Mouse (Mus musculus): ENCODE measurements around the gene Cmya5. TPM values are rescaled to one million over a fixed set of nuclear protein-coding genes. Genes with fewer than 3 reads are reported as not detected.
"Not testable (repeated sequence)": the region's sequence is repeated elsewhere in the genome, so short reads cannot be mapped to it uniquely, and the experiment has no call there.

The Cmya5 gene
- polyA plus RNA-seq, 1 experiment from 2014 or later = 0.04 TPM

DNA sequence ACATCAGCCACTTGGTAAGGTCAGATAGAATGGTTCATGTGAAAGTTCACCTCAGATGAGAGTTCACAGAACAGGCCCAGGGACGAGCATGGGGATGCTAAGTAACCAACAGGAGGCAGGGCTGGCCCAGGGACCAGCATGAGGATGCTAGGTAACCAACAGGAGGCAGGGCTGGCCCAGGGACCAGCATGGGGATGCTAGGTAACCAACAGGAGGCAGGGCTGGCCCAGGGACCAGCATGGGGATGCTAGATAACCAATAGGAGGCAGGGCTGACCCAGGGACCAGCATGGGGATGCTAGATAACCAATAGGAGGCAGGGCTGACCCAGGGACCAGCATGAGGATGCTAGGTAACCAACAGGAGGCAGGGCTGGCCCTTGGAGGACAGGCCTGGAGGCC, 62.2 kb downstream of the Cmya5 start:
- not testable (repeated sequence) for H3K4me3 ChIP-seq (ENCODE audit: low read depth, low read length); H3K27me3 ChIP-seq (ENCODE audit: control insufficient read depth, insufficient read depth, low read length); H3K9ac ChIP-seq (ENCODE audit: low read length); H3K4me1 ChIP-seq (ENCODE audit: control insufficient read depth, insufficient read depth, low read length); H3K9me3 ChIP-seq (ENCODE audit: control insufficient read depth, low read length); DNase-seq (ENCODE audit: low spot score, missing footprints); ATAC-seq (ENCODE audit: low FRiP score); H3K27ac ChIP-seq (ENCODE audit: low read depth, low read length); H3K36me3 ChIP-seq (ENCODE audit: control insufficient read depth, insufficient read depth, low read length); H3K4me2 ChIP-seq
- 78% methylated on average over 1 of the region's 1 CpGs for WGBS

DNA sequence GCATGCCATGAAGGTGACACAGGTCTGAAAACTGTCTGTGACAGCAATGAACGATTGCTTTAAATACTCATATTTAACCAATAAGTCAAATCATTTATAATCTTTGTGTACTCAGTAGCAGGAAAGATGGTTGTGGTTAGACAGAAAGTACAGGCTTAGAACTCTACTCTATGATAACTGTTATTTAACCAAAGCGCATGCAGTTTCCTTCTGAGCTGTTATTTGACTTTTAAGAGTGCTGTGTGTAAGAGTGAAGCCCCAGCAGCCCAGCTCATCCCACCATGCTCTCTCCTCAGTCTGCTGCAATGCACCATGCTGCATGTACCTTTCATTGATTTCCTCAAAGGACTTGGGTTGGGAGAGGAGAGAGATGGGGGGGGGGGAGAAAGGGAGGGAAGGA, 63.7 kb downstream of the Cmya5 start:
- Histone ChIP-seq H3K4me2 (no peak overlapping the region), H3K27me3 (ENCODE audit: control insufficient read depth, insufficient read depth, low read length) (no peaks in the 10 kb centered on the region), H3K4me1 (ENCODE audit: control insufficient read depth, insufficient read depth, low read length) (no peaks in the 10 kb centered on the region), H3K36me3 (ENCODE audit: control insufficient read depth, insufficient read depth, low read length) (no peaks in the 10 kb centered on the region), H3K4me3 (ENCODE audit: low read depth, low read length) (no peak overlapping the region), H3K9ac (ENCODE audit: low read length) (no peak overlapping the region), H3K27ac (ENCODE audit: low read depth, low read length) (no peak overlapping the region), H3K9me3 (ENCODE audit: control insufficient read depth, low read length) (peaks cover 6% of the 10 kb centered on the region; the same call in 1 of the 2 replicates)
- ATAC-seq (ENCODE audit: low FRiP score) = no peak
- WGBS = 93% methylated on average over 2 of the region's 2 CpGs
- DNase-seq (ENCODE audit: low spot score, missing footprints) = no peak

DNA sequence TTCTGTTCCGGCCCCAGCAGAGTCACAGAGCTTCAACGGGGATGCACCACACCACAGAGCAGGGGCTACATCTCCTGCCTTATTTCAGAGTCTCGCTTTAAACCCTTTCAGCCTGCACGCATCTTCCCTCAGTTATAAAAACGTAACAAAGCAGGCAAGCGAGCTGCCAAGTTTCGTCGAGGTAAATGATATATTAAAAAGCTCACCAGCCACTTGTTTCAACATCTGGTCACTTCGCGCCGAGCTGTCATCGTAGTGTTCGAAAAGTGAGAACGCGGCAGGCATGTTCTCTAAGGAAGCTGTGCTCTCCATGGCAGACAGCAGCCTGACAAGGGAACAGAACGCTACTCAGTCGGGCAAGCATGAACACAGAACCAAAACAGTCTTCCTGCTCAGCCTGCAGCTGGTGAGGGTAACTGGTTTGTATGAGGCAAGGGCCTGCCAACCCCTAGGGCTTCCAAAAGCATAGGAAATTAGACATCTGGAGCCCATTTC, 70.3 kb downstream of the Cmya5 start:
- Histone ChIP-seq H3K4me1 (ENCODE audit: control insufficient read depth, insufficient read depth, low read length) (0 out of 2 replicates have a peak, but pooled peaks cover 2% of the 10 kb centered on the region), H3K9ac (ENCODE audit: low read length) (no peak overlapping the region), H3K36me3 (ENCODE audit: control insufficient read depth, insufficient read depth, low read length) (no peaks in the 10 kb centered on the region), H3K4me2 (no peak overlapping the region), H3K27ac (ENCODE audit: low read depth, low read length) (no peak overlapping the region), H3K4me3 (ENCODE audit: low read depth, low read length) (no peak overlapping the region), H3K27me3 (ENCODE audit: control insufficient read depth, insufficient read depth, low read length) (no peaks in the 10 kb centered on the region), H3K9me3 (ENCODE audit: control insufficient read depth, low read length) (peaks cover 6% of the 10 kb centered on the region; the same call in 1 of the 2 replicates)
- DNase-seq (ENCODE audit: low spot score, missing footprints) = peak; percentile 65
- no peak for ATAC-seq (ENCODE audit: low FRiP score)
- 78% methylated on average over 17 of the region's 17 CpGs for WGBS

DNA sequence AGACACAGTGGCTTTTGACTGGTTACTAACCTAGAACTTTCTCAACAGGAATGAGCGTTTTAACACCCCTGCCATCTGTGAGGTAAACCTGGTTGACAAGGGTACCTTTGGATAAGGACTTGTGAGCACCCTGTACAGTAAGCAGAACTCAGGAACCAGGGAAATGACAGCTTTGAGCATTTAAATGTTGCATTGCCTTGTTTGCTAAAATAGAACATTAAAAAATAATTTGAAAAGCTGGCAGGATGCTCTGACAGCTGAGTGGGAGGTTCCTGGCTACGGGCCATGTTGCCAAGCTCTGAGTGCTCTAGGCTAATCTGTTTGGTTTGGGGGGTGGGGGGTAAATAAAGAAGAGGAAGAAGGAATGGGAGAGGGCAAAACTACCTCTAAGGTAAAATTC, 70.9 kb downstream of the Cmya5 start:
- no peak overlapping the region for H3K9ac ChIP-seq (ENCODE audit: low read length)
- no peak overlapping the region for H3K4me3 ChIP-seq (ENCODE audit: low read depth, low read length)
- H3K36me3 ChIP-seq (ENCODE audit: control insufficient read depth, insufficient read depth, low read length) = no peaks in the 10 kb centered on the region
- no peak for ATAC-seq (ENCODE audit: low FRiP score)
- H3K4me1 ChIP-seq (ENCODE audit: control insufficient read depth, insufficient read depth, low read length) = 0 out of 2 replicates have a peak, but pooled peaks cover 2% of the 10 kb centered on the region
- no peaks in the 10 kb centered on the region for H3K27me3 ChIP-seq (ENCODE audit: control insufficient read depth, insufficient read depth, low read length)
- 50% methylated on average over 2 of the region's 2 CpGs for WGBS
- no peak overlapping the region for H3K4me2 ChIP-seq
- no peak overlapping the region for H3K27ac ChIP-seq (ENCODE audit: low read depth, low read length)
- peaks cover 6% of the 10 kb centered on the region; the same call in 1 of the 2 replicates for H3K9me3 ChIP-seq (ENCODE audit: control insufficient read depth, low read length)
- DNase-seq (ENCODE audit: low spot score, missing footprints) = no peak

DNA sequence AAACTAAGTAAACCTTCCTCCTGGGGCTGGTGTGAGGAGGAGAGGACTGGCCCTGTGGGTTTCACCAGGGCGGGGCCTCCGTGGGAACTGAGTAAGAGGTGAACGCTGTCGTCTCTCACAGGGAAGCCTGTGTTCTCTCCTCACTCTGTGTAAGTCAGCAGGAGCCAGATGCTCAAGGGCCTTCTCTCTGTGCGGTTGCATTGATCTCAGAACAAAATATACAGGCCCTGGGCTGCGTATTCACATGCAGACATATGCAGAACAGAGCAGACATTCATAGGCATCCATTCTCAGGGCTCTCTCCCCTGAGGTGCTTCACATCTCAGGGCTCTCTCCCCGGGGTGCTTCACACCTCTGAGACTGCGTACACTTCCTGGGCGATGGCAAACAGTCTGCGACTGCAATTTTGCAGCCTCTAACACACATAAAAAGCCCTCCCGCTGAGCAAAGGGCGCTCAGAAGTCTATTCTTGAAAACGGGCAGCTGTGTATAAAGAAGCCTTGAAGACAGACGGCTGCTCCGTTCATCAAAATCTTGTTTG, 71.6 kb downstream of the Cmya5 start:
- H3K4me3 ChIP-seq (ENCODE audit: low read depth, low read length) = no peak overlapping the region
- H3K4me2 ChIP-seq = no peak overlapping the region
- H3K9ac ChIP-seq (ENCODE audit: low read length) = no peak overlapping the region
- no peaks in the 10 kb centered on the region for H3K36me3 ChIP-seq (ENCODE audit: control insufficient read depth, insufficient read depth, low read length)
- ATAC-seq (ENCODE audit: low FRiP score) (peak; percentile 67; the same call in 1 of the 2 replicates), DNase-seq (ENCODE audit: low spot score, missing footprints) (peak; percentile 83)
- H3K4me1 ChIP-seq (ENCODE audit: control insufficient read depth, insufficient read depth, low read length) = 0 out of 2 replicates have a peak, but pooled peaks cover 2% of the 10 kb centered on the region
- peaks cover 6% of the 10 kb centered on the region; the same call in 1 of the 2 replicates for H3K9me3 ChIP-seq (ENCODE audit: control insufficient read depth, low read length)
- WGBS = 19% methylated on average over 15 of the region's 15 CpGs
- no peaks in the 10 kb centered on the region for H3K27me3 ChIP-seq (ENCODE audit: control insufficient read depth, insufficient read depth, low read length)
- H3K27ac ChIP-seq (ENCODE audit: low read depth, low read length) = no peak overlapping the region; the same call in 1 of the 2 replicates

DNA sequence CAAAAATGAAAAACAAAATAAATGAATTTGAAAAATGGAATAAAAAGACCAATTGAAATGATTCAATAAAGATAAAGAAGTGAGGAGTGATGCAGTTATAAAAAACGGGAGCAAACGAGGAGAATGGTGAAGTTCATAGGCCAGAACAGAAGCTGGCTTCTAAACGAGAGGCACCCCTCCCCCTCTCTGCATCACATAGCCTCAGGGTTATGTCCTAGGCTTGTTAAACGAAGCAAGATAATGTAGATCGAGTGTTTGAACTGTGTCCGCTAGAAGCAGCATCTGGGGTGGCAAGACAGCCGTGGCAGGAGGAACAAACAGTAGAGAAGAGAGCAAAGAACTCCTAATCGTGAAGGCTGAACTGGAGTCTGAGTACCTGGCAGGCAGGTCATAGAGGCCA, 74.1 kb downstream of the Cmya5 start:
- Histone ChIP-seq H3K4me3 (ENCODE audit: low read depth, low read length) (no peak overlapping the region), H3K27me3 (ENCODE audit: control insufficient read depth, insufficient read depth, low read length) (no peaks in the 10 kb centered on the region), H3K4me1 (ENCODE audit: control insufficient read depth, insufficient read depth, low read length) (0 out of 2 replicates have a peak, but pooled peaks cover 2% of the 10 kb centered on the region), H3K36me3 (ENCODE audit: control insufficient read depth, insufficient read depth, low read length) (no peaks in the 10 kb centered on the region), H3K9me3 (ENCODE audit: control insufficient read depth, low read length) (no peaks in the 10 kb centered on the region), H3K4me2 (no peak overlapping the region), H3K9ac (ENCODE audit: low read length) (no peak overlapping the region), H3K27ac (ENCODE audit: low read depth, low read length) (no peak overlapping the region)
- peak; percentile 77 for DNase-seq (ENCODE audit: low spot score, missing footprints)
- 67% methylated on average over 8 of the region's 8 CpGs for WGBS
- ATAC-seq (ENCODE audit: low FRiP score) = no peak

DNA sequence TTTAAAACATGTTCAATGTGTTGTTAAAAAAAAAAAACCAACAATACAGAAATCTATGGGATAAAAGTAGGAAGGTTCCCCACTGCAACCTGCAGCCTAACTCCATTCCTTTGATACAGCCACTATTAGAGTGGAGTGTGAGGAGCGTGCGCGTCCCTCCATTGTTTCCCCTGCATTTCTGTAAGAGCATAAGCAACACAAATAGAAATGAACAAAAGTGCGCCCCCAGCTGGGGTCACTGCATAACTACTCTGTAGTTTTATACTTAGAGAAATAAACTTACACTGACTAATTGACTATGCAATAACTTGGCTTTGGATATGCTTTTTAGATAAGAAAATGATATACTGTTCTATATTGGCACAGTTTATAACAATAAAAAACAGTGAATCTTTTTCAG, 75.0 kb downstream of the Cmya5 start:
- Histone ChIP-seq H3K4me2 (no peak overlapping the region), H3K27ac (ENCODE audit: low read depth, low read length) (no peak overlapping the region), H3K27me3 (ENCODE audit: control insufficient read depth, insufficient read depth, low read length) (no peaks in the 10 kb centered on the region), H3K36me3 (ENCODE audit: control insufficient read depth, insufficient read depth, low read length) (no peaks in the 10 kb centered on the region), H3K9ac (ENCODE audit: low read length) (no peak overlapping the region), H3K4me1 (ENCODE audit: control insufficient read depth, insufficient read depth, low read length) (0 out of 2 replicates have a peak, but pooled peaks cover 2% of the 10 kb centered on the region), H3K9me3 (ENCODE audit: control insufficient read depth, low read length) (no peaks in the 10 kb centered on the region), H3K4me3 (ENCODE audit: low read depth, low read length) (no peak overlapping the region)
- ATAC-seq (ENCODE audit: low FRiP score) (no peak), DNase-seq (ENCODE audit: low spot score, missing footprints) (peak; percentile 74)
- WGBS = 59% methylated on average over 4 of the region's 4 CpGs

DNA sequence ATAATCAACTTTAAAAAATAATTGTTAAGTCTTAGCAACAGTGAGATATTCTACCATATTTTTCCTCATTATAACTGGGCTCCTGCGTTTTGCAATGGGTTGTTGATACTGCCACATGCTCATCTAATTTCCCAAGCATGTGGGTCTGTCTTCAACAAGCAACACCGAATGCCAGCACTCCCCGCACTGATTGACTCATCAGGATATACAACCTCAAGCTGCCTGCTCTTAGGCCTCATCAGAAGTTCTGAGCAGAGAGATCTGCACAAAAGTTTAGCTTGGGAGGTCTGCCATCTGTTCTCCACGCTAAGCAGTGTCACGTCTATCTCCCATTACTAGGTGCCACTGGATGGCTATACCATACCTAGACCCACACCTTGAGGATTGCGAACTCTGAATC, 76.2 kb downstream of the Cmya5 start:
- Histone ChIP-seq H3K9me3 (ENCODE audit: control insufficient read depth, low read length) (no peaks in the 10 kb centered on the region), H3K4me3 (ENCODE audit: low read depth, low read length) (no peak overlapping the region), H3K36me3 (ENCODE audit: control insufficient read depth, insufficient read depth, low read length) (no peaks in the 10 kb centered on the region), H3K4me2 (no peak overlapping the region), H3K4me1 (ENCODE audit: control insufficient read depth, insufficient read depth, low read length) (0 out of 2 replicates have a peak, but pooled peaks cover 2% of the 10 kb centered on the region), H3K9ac (ENCODE audit: low read length) (no peak overlapping the region), H3K27me3 (ENCODE audit: control insufficient read depth, insufficient read depth, low read length) (no peaks in the 10 kb centered on the region), H3K27ac (ENCODE audit: low read depth, low read length) (no peak overlapping the region)
- DNase-seq (ENCODE audit: low spot score, missing footprints) (no peak), ATAC-seq (ENCODE audit: low FRiP score) (no peak)
- 86% methylated on average over 6 of the region's 6 CpGs for WGBS

DNA sequence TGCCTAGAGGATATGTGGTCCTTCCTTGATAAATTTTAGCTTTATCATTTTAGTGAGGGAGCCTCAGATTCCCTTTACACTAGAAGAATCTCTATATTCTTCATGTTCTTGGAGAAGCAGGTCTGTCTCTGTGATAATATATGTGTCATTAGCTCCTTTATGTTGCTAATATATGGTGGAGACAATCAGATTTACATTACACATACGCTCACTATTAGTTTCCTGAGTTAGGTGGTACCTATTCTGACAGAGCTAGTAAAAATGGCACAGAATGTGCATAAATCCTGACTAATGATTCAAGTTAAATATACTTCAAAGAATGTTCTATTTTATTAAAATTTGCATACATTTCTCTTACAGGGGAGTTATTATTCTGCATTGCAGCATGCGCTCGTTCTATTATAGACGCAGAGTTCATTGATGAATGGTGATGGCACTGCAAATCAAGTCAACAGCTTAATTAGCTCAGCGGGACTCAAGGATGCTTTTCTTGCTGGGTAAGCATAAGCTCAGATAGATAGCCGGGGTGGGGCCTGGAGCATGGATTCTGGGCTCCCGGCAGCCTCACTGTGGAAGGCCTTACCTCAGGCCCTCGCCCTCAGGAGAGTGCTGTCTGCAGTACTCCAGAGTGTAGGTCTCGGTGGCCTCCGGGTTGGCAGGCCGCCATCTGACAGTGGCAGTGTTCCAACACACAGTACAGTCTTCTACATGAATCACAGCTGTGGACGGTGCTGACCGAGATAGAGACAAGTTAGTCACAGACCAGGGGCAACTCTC, 81.5 kb downstream of the Cmya5 start:
- 87% methylated on average over 13 of the region's 13 CpGs for WGBS

More for the DNA sequence above, 81.5 kb downstream of the Cmya5 start:
- Histone ChIP-seq H3K36me3 (ENCODE audit: control insufficient read depth, insufficient read depth, low read length) (no peaks in the 10 kb centered on the region), H3K4me3 (ENCODE audit: low read depth, low read length) (no peak overlapping the region), H3K27me3 (ENCODE audit: control insufficient read depth, insufficient read depth, low read length) (no peaks in the 10 kb centered on the region), H3K9me3 (ENCODE audit: control insufficient read depth, low read length) (no peaks in the 10 kb centered on the region), H3K4me2 (no peak overlapping the region), H3K4me1 (ENCODE audit: control insufficient read depth, insufficient read depth, low read length) (no peaks in the 10 kb centered on the region), H3K9ac (ENCODE audit: low read length) (no peak overlapping the region), H3K27ac (ENCODE audit: low read depth, low read length) (no peak overlapping the region)
- DNase-seq (ENCODE audit: low spot score, missing footprints) = no peak
- ATAC-seq (ENCODE audit: low FRiP score) = no peak

Data from midbrain, embryonic 11.5 days (tissue).